Mouse (Mus musculus): ENCODE measurements around the gene Abi3.

The Abi3 gene

GRCm38 (mm10) chr11:95838999-95839868, 3.0 kb downstream of the Abi3 start:
- no peak for DNase-seq (ENCODE audit: low read depth)

GRCm38 (mm10) chr11:95838598-95838997, 3.7 kb downstream of the Abi3 start:
- DNase-seq (ENCODE audit: low read depth) = no peak

GRCm38 (mm10) chr11:95837059-95837458, 5.2 kb downstream of the Abi3 start, which contains the start of gene Gngt2:
Gene Gngt2 (plus strand): TSS chr11:95837216.
- no peak for DNase-seq (ENCODE audit: low read depth)

GRCm38 (mm10) chr11:95836433-95836832, 5.8 kb downstream of the Abi3 start:
- DNase-seq (ENCODE audit: low read depth) = no peak

GRCm38 (mm10) chr11:95835832-95836231, 6.4 kb downstream of the Abi3 start:
- DNase-seq (ENCODE audit: low read depth) = no peak

- peak; percentile 90 for DNase-seq (ENCODE audit: low read depth)
These were observed 7.2 kb downstream of the Abi3 start for GRCm38 (mm10) chr11:95834742-95835710.

GRCm38 (mm10) chr11:95834143-95834667, 8.1 kb downstream of the Abi3 start:
- DNase-seq (ENCODE audit: low read depth) = peak; percentile 89

GRCm38 (mm10) chr11:95833631-95834142, 8.6 kb downstream of the Abi3 start:
- DNase-seq (ENCODE audit: low read depth) = no peak

- DNase-seq (ENCODE audit: low read depth) = no peak
These were observed 9.2 kb downstream of the Abi3 start for GRCm38 (mm10) chr11:95833006-95833570.

GRCm38 (mm10) chr11:95832129-95833005, 9.9 kb downstream of the Abi3 start:
- no peak for DNase-seq (ENCODE audit: low read depth)

GRCm38 (mm10) chr11:95831641-95832040, 10.6 kb downstream of the Abi3 start:
- no peak for DNase-seq (ENCODE audit: low read depth)

GRCm38 (mm10) chr11:95831276-95831619, 11.0 kb downstream of the Abi3 start:
- no peak for DNase-seq (ENCODE audit: low read depth)

GRCm38 (mm10) chr11:95830411-95831275, 11.6 kb downstream of the Abi3 start:
- no peak for DNase-seq (ENCODE audit: low read depth)

- no peak for DNase-seq (ENCODE audit: low read depth)
These were observed 12.7 kb downstream of the Abi3 start for GRCm38 (mm10) chr11:95829526-95830050.

GRCm38 (mm10) chr11:95828181-95828964, 13.9 kb downstream of the Abi3 start:
- no peak for DNase-seq (ENCODE audit: low read depth)

- peak; percentile 74 for DNase-seq (ENCODE audit: low read depth)
These were observed 14.7 kb downstream of the Abi3 start for GRCm38 (mm10) chr11:95827464-95828085.

- no peak for DNase-seq (ENCODE audit: low read depth)
These were observed 15.2 kb downstream of the Abi3 start for GRCm38 (mm10) chr11:95827168-95827447.

GRCm38 (mm10) chr11:95826317-95827167, 15.7 kb downstream of the Abi3 start:
- no peak for DNase-seq (ENCODE audit: low read depth)

Data from 416B (cell line).